9 mouse cellular contexts compared by ENCODE assay signal in genomic region chr1:36079679-36080078, GRCm38 (mm10). TPM values are rescaled to one million over a fixed set of nuclear protein-coding genes. Genes with fewer than 3 reads are reported as not detected.
DNase-seq lines count a peak whose midpoint lies in the region; ATAC-seq and TF ChIP-seq lines count a peak whose summit lies in the region.
"Had no signal": no experiment of that assay in that cellular context is flagged by ENCODE, and none has a peak within 500 bp of the region (broad histone marks: within the 10 kb centered on the region; RNA-seq: fewer than 3 reads in every experiment).

No protein-coding gene starts in this region.

- WGBS in neural tube, embryonic 14.5 days, result 50% methylated on average over 8 of the region's 8 CpGs
- WGBS in kidney, embryonic 14.5 days, result 5% methylated on average over 8 of the region's 8 CpGs
- WGBS in small intestine, adult 2 months, result 31% methylated on average over 8 of the region's 8 CpGs

- no peak overlapping the region for H3K4me2 ChIP-seq in neural tube, embryonic 14.5 days (ENCODE audit: low read depth, low read length)
- no peak overlapping the region for H3K4me2 ChIP-seq in kidney, embryonic 14.5 days (replicated peaks; ENCODE audit: low read depth, low read length)

- H3K4me3 ChIP-seq in neural tube, embryonic 14.5 days (ENCODE audit: low read depth, low read length), result no peak overlapping the region
- no peak overlapping the region for H3K4me3 ChIP-seq in kidney, embryonic 14.5 days (ENCODE audit: low read length)
- H3K4me3 ChIP-seq in small intestine, adult 2 months (ENCODE audit: low read depth, low read length), result no peak overlapping the region
- H3K4me3 ChIP-seq in left cerebral cortex, adult 2 months, result no peak overlapping the region

- H3K9me3 ChIP-seq in neural tube, embryonic 14.5 days (ENCODE audit: control insufficient read depth, low read length), result no peaks in the 10 kb centered on the region
- H3K9me3 ChIP-seq in kidney, embryonic 14.5 days (ENCODE audit: control insufficient read depth, low read length), result no peaks in the 10 kb centered on the region

- ATAC-seq in neural tube, embryonic 14.5 days (ENCODE audit: low read depth), result 0 out of 2 replicates have a peak, but pooled peaks have one; percentile 18
- ATAC-seq in kidney, embryonic 14.5 days (ENCODE audit: low FRiP score, low TSS enrichment), result peak; percentile 80
- ATAC-seq in activated CD4-positive, CD25-positive, alpha-beta regulatory T cell, adult 4 months, result no peak

- no peak overlapping the region for H3K9ac ChIP-seq in neural tube, embryonic 14.5 days (replicated peaks; ENCODE audit: low read depth, low read length)
- H3K9ac ChIP-seq in kidney, embryonic 14.5 days (ENCODE audit: low read depth, low read length), result no peak overlapping the region

- H3K36me3 ChIP-seq in neural tube, embryonic 14.5 days (ENCODE audit: control insufficient read depth, insufficient read depth, low read length), result no peaks in the 10 kb centered on the region
- peaks cover 9% of the 10 kb centered on the region for H3K36me3 ChIP-seq in kidney, embryonic 14.5 days (ENCODE audit: control insufficient read depth, insufficient read depth, low read length)
- H3K36me3 ChIP-seq in small intestine, adult 2 months (ENCODE audit: control insufficient read depth, insufficient read depth, low read length), result peaks cover 24% of the 10 kb centered on the region

- no peak for TF ChIP-seq CTCF in small intestine, adult 2 months (IDR thresholded peaks at IDR 0.05; ENCODE audit: extremely low read depth, insufficient read length, insufficient replicate concordance, low read depth, low read length)
- no peak for TF ChIP-seq CTCF in left cerebral cortex, adult 2 months (IDR thresholded peaks at IDR 0.05)

- intact Hi-C loops in left cerebral cortex, adult 2 months (cut with DNase I), result no loop called here

- peak; percentile 34 for DNase-seq in adrenal gland, postnatal 10 days
- no peak for DNase-seq in adrenal gland, adult 2 months
- DNase-seq in neural tube, embryonic 10.5 days (ENCODE audit: extremely low spot score, low spot score), result no peak
- no peak for DNase-seq in left cerebral cortex, adult 2 months (ENCODE audit: extremely low spot score in 1 of 2, low spot score in 2 of 2)
- DNase-seq: layer of hippocampus, postnatal 36 days had no signal

- H3K4me1 ChIP-seq in neural tube, embryonic 14.5 days (ENCODE audit: control insufficient read depth, insufficient read depth, low read length), result peaks cover 29% of the 10 kb centered on the region
- H3K4me1 ChIP-seq in kidney, embryonic 14.5 days (ENCODE audit: control insufficient read depth, insufficient read depth, low read length), result peaks cover 33% of the 10 kb centered on the region
- H3K4me1 ChIP-seq in small intestine, adult 2 months (ENCODE audit: control insufficient read depth, insufficient read depth, insufficient read length, low read length), result peaks cover 68% of the 10 kb centered on the region

- H3K27me3 ChIP-seq in neural tube, embryonic 14.5 days (ENCODE audit: control insufficient read depth, insufficient read depth, low read length), result no peaks in the 10 kb centered on the region
- H3K27me3 ChIP-seq in kidney, embryonic 14.5 days (ENCODE audit: control insufficient read depth, insufficient read depth, low read length), result no peaks in the 10 kb centered on the region
- H3K27me3 ChIP-seq in small intestine, adult 2 months (ENCODE audit: control insufficient read depth, insufficient read depth, low read length), result no peaks in the 10 kb centered on the region

- H3K27ac ChIP-seq in neural tube, embryonic 14.5 days (ENCODE audit: low read depth, low read length), result no peak overlapping the region
- peak overlapping the region; percentile 59; the same call in 1 of the 2 replicates for H3K27ac ChIP-seq in kidney, embryonic 14.5 days (ENCODE audit: low read depth, low read length)
- H3K27ac ChIP-seq in small intestine, adult 2 months (ENCODE audit: insufficient read depth, low read depth, low read length), result peak overlapping the region; percentile 24
- no peak overlapping the region for H3K27ac ChIP-seq in left cerebral cortex, adult 2 months

- TF ChIP-seq POLR2A in small intestine, adult 2 months (IDR thresholded peaks at IDR 0.05; ENCODE audit: low read depth, low read length), result no peak

RNA-seq across cellular contexts. Expression of gene Hs6st1, which starts 11.5 kb away (rescaled TPM):
- 10 to 100 TPM; 56.2 to 62.9 TPM for total RNA-seq in adrenal gland, postnatal 10 days (2021)
- 100 to 1,000 TPM in 1 of 2 experiments, 10 to 100 TPM in 1; 75.1 to 135 TPM for total RNA-seq in adrenal gland, adult 2 months (2021)
- polyA plus RNA-seq in adrenal gland, adult 2 months (2012; rRNA removed), result 153 and 231 TPM in 2 replicates
- polyA plus RNA-seq in neural tube, embryonic 14.5 days (2014; fragmentation: Nextera tagmentation; extraction: Ambion mirVana), result 17.7 and 18.1 TPM in 2 replicates
- 8.9 and 10.1 TPM in 2 replicates for polyA plus RNA-seq in kidney, embryonic 14.5 days (2014; fragmentation: Nextera tagmentation; extraction: Ambion mirVana)
- polyA plus RNA-seq in small intestine, adult 2 months (2012; rRNA removed), result 33.9 and 53.7 TPM in 2 replicates
- 1 to 10 TPM; 2.8 to 3.8 TPM for polyA plus RNA-seq in activated CD4-positive, CD25-positive, alpha-beta regulatory T cell, adult 4 months (2017; shearing (Covaris generic))
- 10 to 100 TPM; 52.8 to 56.1 TPM for total RNA-seq in left cerebral cortex, adult 2 months (2021)

Comparison
In these comparisons a context has a peak if more than half of its experiments do, and no peak if none do; other contexts are left out.
1. H3K27ac ChIP-seq: peak in kidney, embryonic 14.5 days (single experiment) and small intestine, adult 2 months (single experiment); none in neural tube, embryonic 14.5 days (single experiment) and left cerebral cortex, adult 2 months (single experiment).